In the genomic region with DNA sequence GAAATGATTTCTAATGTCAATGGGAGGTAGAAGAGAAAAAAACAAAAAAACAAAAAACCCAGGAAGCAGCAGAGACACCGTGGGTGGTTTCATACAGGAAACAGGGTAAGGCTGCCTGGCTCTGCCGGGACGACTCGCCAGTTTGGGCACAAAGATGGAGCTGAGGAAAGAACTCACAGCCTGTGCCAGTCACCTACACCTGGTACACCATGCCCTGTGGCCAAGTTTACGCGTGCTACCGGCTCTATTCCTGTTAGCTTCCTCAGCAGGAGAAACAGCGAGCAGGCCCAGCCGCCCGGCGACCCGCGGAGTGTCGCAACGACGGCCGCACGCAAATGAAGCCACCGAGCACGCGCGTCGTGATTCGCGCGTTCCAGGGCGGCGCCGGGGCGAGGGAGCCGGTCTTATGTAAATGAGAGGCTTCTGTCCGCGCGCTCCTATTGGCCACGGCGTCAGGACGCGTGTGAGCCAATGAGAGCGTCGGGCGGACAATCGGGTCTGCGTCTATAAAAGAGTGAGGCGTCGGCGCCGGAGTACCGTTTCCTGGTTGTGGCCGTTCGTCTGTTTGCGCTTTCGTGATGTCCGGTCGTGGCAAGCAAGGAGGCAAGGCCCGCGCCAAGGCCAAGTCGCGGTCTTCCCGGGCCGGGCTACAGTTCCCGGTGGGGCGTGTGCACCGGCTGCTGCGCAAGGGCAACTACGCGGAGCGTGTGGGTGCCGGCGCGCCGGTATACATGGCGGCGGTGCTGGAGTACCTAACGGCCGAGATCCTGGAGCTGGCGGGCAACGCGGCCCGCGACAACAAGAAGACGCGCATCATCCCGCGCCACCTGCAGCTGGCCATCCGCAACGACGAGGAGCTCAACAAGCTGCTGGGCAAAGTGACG, we compare ENCODE assay signal across 8 mouse cellular contexts. TPM values are rescaled to one million over a fixed set of nuclear protein-coding genes. Genes with fewer than 3 reads are reported as not detected.
A peak's percentile ranks its signal among the peaks of the same experiment; 100 is the strongest.
DNase-seq lines count a peak whose midpoint lies in the region; ATAC-seq lines count a peak whose summit lies in the region.
"Not testable (repeated sequence)": the region's sequence is repeated elsewhere in the genome, so short reads cannot be mapped to it uniquely, and the experiment has no call there.

Hist2h2aa1 (plus strand) TSS at position 495 of the 884 bp plus-strand sequence.

- DNase-seq in c-Kit-positive CD71-positive TER-119-positive erythroid progenitor cells, embryonic 14.5 days (ENCODE audit: low spot score), result peak; percentile 70
- peak; percentile 68 for DNase-seq in forebrain, embryonic 14.5 days (ENCODE audit: low spot score)
- DNase-seq in heart, postnatal 10 days, result peak; percentile 89 to 91
- not testable (repeated sequence) for DNase-seq in large intestine, adult 2 months (ENCODE audit: low read depth, low spot score)
- DNase-seq in telencephalon, adult 2 months (ENCODE audit: low read depth, low spot score), result peak; percentile 50

- peak within 1 kb of the TSS; percentile 79 for H3K9ac ChIP-seq in forebrain, embryonic 14.5 days (ENCODE audit: low read length)
- H3K9ac ChIP-seq in liver, embryonic 16.5 days (ENCODE audit: low read depth, low read length), result peak within 1 kb of the TSS; percentile 72
- peak within 1 kb of the TSS; percentile 68 for H3K9ac ChIP-seq in neural tube, embryonic 12.5 days

- H3K4me3 ChIP-seq in forebrain, embryonic 14.5 days (ENCODE audit: low read depth, low read length), result peak within 1 kb of the TSS; percentile 43
- peak within 1 kb of the TSS; percentile 61 for H3K4me3 ChIP-seq in liver, embryonic 16.5 days (ENCODE audit: low read depth, low read length)
- H3K4me3 ChIP-seq in neural tube, embryonic 12.5 days, result peak within 1 kb of the TSS; percentile 41

- 0% methylated on average over 29 of the region's 88 CpGs for WGBS in forebrain, embryonic 14.5 days
- WGBS in large intestine, adult 2 months, result 1% methylated on average over 39 of the region's 88 CpGs
- 0% methylated on average over 25 of the region's 88 CpGs for WGBS in liver, embryonic 16.5 days (ENCODE audit: insufficient replicate concordance)
- under 1% methylated on average over 46 of the region's 88 CpGs for WGBS in neural tube, embryonic 12.5 days

- not testable (repeated sequence) for H3K27me3 ChIP-seq in forebrain, embryonic 14.5 days (replicated peaks; ENCODE audit: control insufficient read depth, insufficient read depth, low read length); liver, embryonic 16.5 days (ENCODE audit: control insufficient read depth, insufficient read depth, low read depth, low read length); neural tube, embryonic 12.5 days (replicated peaks)

- peak within 1 kb of the TSS; percentile 94 for H3K27ac ChIP-seq in forebrain, embryonic 14.5 days (ENCODE audit: low read depth, low read length)
- H3K27ac ChIP-seq in liver, embryonic 16.5 days (ENCODE audit: low read length), result peak within 1 kb of the TSS; percentile 96
- peak within 1 kb of the TSS; percentile 92 for H3K27ac ChIP-seq in neural tube, embryonic 12.5 days

- peak within 1 kb of the TSS; percentile 69 for H3K4me2 ChIP-seq in forebrain, embryonic 14.5 days (ENCODE audit: low read length)
- peak within 1 kb of the TSS; percentile 68 for H3K4me2 ChIP-seq in liver, embryonic 16.5 days (ENCODE audit: low read depth, low read length)
- peak within 1 kb of the TSS; percentile 64 for H3K4me2 ChIP-seq in neural tube, embryonic 12.5 days (replicated peaks)

- peaks cover 17% of the 10 kb centered on the region; the same call in 1 of the 2 replicates for H3K4me1 ChIP-seq in forebrain, embryonic 14.5 days (ENCODE audit: control insufficient read depth, insufficient read depth, low read length)
- peaks cover 42% of the 10 kb centered on the region for H3K4me1 ChIP-seq in liver, embryonic 16.5 days (ENCODE audit: control insufficient read depth, low read depth, low read length)
- H3K4me1 ChIP-seq in neural tube, embryonic 12.5 days, result peaks cover 18% of the 10 kb centered on the region

- H3K36me3 ChIP-seq in forebrain, embryonic 14.5 days (ENCODE audit: control insufficient read depth, insufficient read depth, low read length); liver, embryonic 16.5 days (ENCODE audit: control insufficient read depth, insufficient read depth); neural tube, embryonic 12.5 days: not testable (repeated sequence)

- intact Hi-C loops in heart, postnatal 10 days (cut with DNase I), result not testable (repeated sequence)

- not testable (repeated sequence) for H3K9me3 ChIP-seq in forebrain, embryonic 14.5 days (replicated peaks; ENCODE audit: control insufficient read depth, low read length); liver, embryonic 16.5 days (replicated peaks; ENCODE audit: control insufficient read depth, low read length); neural tube, embryonic 12.5 days

- ATAC-seq in CD4-positive, CD25-positive, alpha-beta regulatory T cell, adult 4 months, result peak; percentile 80
- peak; percentile 90 for ATAC-seq in forebrain, embryonic 14.5 days
- ATAC-seq in liver, embryonic 16.5 days (ENCODE audit: low read depth), result peak; percentile 70
- peak; percentile 80 for ATAC-seq in neural tube, embryonic 12.5 days (ENCODE audit: low FRiP score, low read depth)

RNA-seq across cellular contexts. Expression of gene Hist2h2aa1, which starts in this region (rescaled TPM):
- 10 to 100 TPM in 1 of 2 experiments, not detected in 1; 21.7 TPM for polyA plus RNA-seq in CD4-positive, CD25-positive, alpha-beta regulatory T cell, adult 4 months (2017; shearing (Covaris generic))
- polyA plus RNA-seq in forebrain, embryonic 14.5 days (2014; fragmentation: Nextera tagmentation; extraction: Ambion mirVana), result 23.1 and 35.7 TPM in 2 replicates
- 10 to 100 TPM; 21.8 to 28.9 TPM for total RNA-seq in heart, postnatal 10 days (2021)
- 112 and 147 TPM in 2 replicates for polyA plus RNA-seq in large intestine, adult 2 months (2012; rRNA removed)
- polyA plus RNA-seq in liver, embryonic 16.5 days (2015; fragmentation: Nextera tagmentation; extraction: Ambion mirVana), result 34.7 and 39.6 TPM in 2 replicates
- polyA plus RNA-seq in neural tube, embryonic 12.5 days (2016; fragmentation: Nextera tagmentation; extraction: Ambion mirVana), result 19.2 and 21.1 TPM in 2 replicates
